Mouse (Mus musculus) forebrain, embryonic 12.5 days (tissue): ENCODE data around the gene Gm9887. TPM values are rescaled to one million over a fixed set of nuclear protein-coding genes. Genes with fewer than 3 reads are reported as not detected.
A peak's percentile ranks its signal among the peaks of the same experiment; 100 is the strongest.
"Not testable (repeated sequence)": the region's sequence is repeated elsewhere in the genome, so short reads cannot be mapped to it uniquely, and the experiment has no call there.

ENCODE experiments used
- ATAC-seq: fragments of 200-750 bp; cut with Nextera tagmentation; 2 replicates; pipeline ENCODE4 v1.8.0; 2017; ENCODE audit warnings: moderate TSS enrichment; ENCODE audit not compliant: low FRiP score
- H3K27ac ChIP-seq: fragments of 300-500 bp; sonication (generic); 2 replicates; pipeline ENCODE4 v1.5.1; 2016; ENCODE audit warnings: mild to moderate bottlenecking
- H3K27me3 ChIP-seq: fragments of 300-500 bp; sonication (generic); 2 replicates; pipeline ENCODE4 v1.6.1; 2016; ENCODE audit warnings: mild to moderate bottlenecking
- H3K36me3 ChIP-seq: fragments of 300-500 bp; sonication (generic); replicated peaks from 2 replicates; pipeline ENCODE4 v1.6.1; 2016; ENCODE audit warnings: mild to moderate bottlenecking
- H3K4me1 ChIP-seq: fragments of 300-500 bp; sonication (generic); 2 replicates; pipeline ENCODE4 v1.6.1; 2016
- H3K4me2 ChIP-seq: fragments of 300-500 bp; sonication (generic); 2 replicates; pipeline ENCODE4 v1.6.1; 2016; ENCODE audit warnings: mild to moderate bottlenecking, moderate library complexity
- H3K4me3 ChIP-seq: fragments of 300-500 bp; sonication (generic); replicated peaks from 2 replicates; pipeline ENCODE4 v1.5.1; 2016; ENCODE audit warnings: mild to moderate bottlenecking
- H3K9ac ChIP-seq: fragments of 300-500 bp; sonication (generic); 2 replicates; pipeline ENCODE4 v1.6.1; 2016; ENCODE audit warnings: mild to moderate bottlenecking
- H3K9me3 ChIP-seq: fragments of 300-500 bp; sonication (generic); 2 replicates; pipeline ENCODE4 v1.6.1; 2016
- WGBS: fragments of 180-500 bp; shearing (Covaris S2); methylation state at CpG from one replicate; pipeline ENCODE4 v1.1.7; 2016; 5-methylcytosine and 5-hydroxymethylcytosine counted together
- polyA plus RNA-seq: library from polyadenylated mRNA; unstranded; fragments of >200 nt; fragmentation: Nextera tagmentation; extraction: Ambion mirVana; gene quantifications from 2 replicates; pipeline ENCODE4 v1.2.1, GENCODE M21; 2016

Gene Gm9887
- polyA plus RNA-seq, 1 experiment from 2014 or later: 2.3 TPM

- peak; percentile 44 for ATAC-seq
- peak overlapping the region; percentile 77 for H3K27ac ChIP-seq
- WGBS: 5% methylated on average over 32 of the region's 32 CpGs
- no peaks in the 10 kb centered on the region for H3K27me3 ChIP-seq
- H3K4me1 ChIP-seq: peaks cover 20% of the 10 kb centered on the region; the same call in 1 of the 2 replicates
- peak overlapping the region; percentile 51 for H3K4me3 ChIP-seq
- peak overlapping the region; percentile 62 for H3K9ac ChIP-seq
- H3K36me3 ChIP-seq: no peaks in the 10 kb centered on the region
- no peaks in the 10 kb centered on the region for H3K9me3 ChIP-seq
- peak overlapping the region; percentile 67 for H3K4me2 ChIP-seq
These were observed 8.1 kb downstream of the Gm9887 start for GRCm38 (mm10) chr12:69363899-69364762.

DNA sequence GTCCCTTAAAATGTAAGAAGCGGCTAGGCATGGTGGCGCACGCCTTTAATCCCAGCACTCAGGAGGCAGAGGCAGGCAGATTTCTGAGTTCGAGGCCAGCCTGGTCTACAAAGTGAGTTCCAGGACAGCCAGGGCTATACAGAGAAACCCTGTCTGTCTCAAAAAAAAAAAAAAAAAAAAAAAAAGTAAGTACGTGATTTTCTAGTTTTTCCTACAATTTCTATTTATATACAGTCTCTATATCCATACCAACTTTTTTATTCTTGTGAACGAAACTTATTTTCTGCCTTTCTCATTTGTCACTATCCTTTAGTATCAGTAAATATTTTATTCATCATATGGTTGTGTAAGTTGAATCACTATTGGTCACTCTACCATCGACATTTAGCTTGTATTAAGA is 9.1 kb downstream of the Gm9887 start:
- 94% methylated on average over 7 of the region's 7 CpGs for WGBS
- H3K27ac ChIP-seq, ATAC-seq, H3K4me2 ChIP-seq, H3K4me3 ChIP-seq, H3K9ac ChIP-seq, H3K27me3 ChIP-seq, H3K9me3 ChIP-seq, H3K36me3 ChIP-seq: not testable (repeated sequence)
- peaks cover 20% of the 10 kb centered on the region; the same call in 1 of the 2 replicates for H3K4me1 ChIP-seq

DNA sequence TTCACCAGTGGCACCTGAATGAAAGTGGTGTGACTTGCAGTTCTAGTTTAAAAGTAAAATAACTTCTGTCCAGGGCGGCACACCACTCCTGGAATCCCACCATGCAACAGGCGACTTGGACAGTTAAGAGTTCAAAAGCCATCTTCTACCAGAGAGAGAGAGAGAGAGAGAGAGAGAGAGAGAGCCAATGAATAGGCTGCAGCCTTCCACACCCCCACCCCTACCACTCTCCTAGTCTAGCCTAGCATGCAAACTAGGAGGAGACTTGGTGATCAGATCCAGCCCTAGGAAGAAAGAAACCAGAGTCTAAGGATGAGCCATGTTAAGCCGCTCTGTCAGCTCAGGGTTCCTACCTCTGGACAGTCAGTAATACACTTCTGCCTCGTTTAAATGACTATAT is 9.9 kb downstream of the Gm9887 start:
- H3K36me3 ChIP-seq: no peaks in the 10 kb centered on the region
- no peaks in the 10 kb centered on the region for H3K9me3 ChIP-seq
- WGBS: 47% methylated on average over 4 of the region's 4 CpGs
- no peak overlapping the region for H3K27ac ChIP-seq
- H3K4me1 ChIP-seq: peaks cover 20% of the 10 kb centered on the region; the same call in 1 of the 2 replicates
- no peak for ATAC-seq
- no peak overlapping the region for H3K9ac ChIP-seq
- H3K4me3 ChIP-seq: no peak overlapping the region
- H3K27me3 ChIP-seq: no peaks in the 10 kb centered on the region
- peak overlapping the region; percentile 70 for H3K4me2 ChIP-seq

DNA sequence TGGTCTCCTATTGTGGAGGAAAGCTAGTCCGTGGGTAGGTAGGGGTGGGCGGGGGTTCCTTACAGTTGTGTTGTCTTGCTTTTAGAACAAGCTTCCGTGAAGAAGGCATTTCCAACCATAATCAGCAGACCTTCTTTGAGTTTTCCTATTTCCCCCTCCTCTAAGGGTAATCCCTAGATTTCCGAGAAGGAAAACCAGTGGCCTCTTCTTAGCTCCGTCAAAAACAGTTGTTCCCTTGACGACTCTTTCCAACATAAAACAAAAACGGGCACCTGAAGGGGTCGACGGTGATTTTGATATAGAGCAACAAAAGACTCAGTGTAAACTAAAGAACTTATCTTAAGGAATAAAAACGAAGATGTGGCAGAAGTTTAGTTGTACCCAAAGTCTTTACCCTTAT is 10.3 kb downstream of the Gm9887 start:
- peak overlapping the region; percentile 87 for H3K27ac ChIP-seq
- peak overlapping the region; percentile 70 for H3K4me2 ChIP-seq
- H3K9ac ChIP-seq: peak overlapping the region; percentile 51
- no peaks in the 10 kb centered on the region for H3K9me3 ChIP-seq
- H3K27me3 ChIP-seq: no peaks in the 10 kb centered on the region
- H3K4me1 ChIP-seq: peaks cover 20% of the 10 kb centered on the region; the same call in 1 of the 2 replicates
- no peaks in the 10 kb centered on the region for H3K36me3 ChIP-seq
- peak overlapping the region; percentile 53 for H3K4me3 ChIP-seq
- 5% methylated on average over 10 of the region's 10 CpGs for WGBS
- no peak for ATAC-seq

DNA sequence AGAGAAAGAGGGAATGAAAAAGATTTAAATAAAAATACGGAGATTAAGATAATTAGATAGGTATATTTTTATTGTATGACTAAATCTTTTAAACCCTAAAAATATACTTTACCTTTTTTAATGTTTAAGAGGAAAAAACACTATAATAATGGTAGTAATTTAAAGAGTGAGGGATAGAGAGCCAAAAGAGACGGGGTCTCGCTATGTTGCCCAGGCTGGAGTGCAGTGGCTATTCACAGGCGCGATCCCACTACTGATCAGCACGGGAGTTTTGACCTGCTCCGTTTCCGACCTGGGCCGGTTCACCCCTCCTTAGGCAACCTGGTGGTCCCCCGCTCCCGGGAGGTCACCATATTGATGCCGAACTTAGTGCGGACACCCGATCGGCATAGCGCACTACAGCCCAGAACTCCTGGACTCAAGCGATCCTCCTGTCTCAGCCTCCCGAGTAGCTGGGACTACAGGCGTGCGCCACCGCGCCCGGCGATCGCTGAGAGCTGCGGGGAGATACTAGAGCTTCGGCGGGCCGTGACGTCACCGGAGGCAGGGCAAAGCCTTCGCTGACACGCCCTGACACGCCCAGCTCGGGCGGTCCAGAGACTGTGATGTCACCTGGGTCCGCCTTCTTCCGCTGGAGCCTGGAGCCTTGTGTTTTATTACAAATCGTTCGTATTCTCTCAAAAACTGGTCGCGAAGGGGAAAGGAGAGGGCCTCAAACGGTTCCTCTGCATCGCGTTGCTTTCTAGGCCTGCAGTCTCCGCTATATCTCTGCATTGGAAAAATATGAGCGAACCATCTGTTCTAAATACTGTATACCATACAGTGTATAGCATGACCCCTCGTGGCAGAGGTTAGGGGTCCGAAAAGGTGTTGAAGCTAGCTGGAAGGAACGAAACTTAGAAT is 11.0 kb downstream of the Gm9887 start:
- H3K9me3 ChIP-seq, H3K36me3 ChIP-seq, H3K27me3 ChIP-seq: not testable (repeated sequence)
- Histone ChIP-seq H3K4me2 (peak overlapping the region; percentile 70), H3K9ac (peak overlapping the region; percentile 51), H3K4me1 (peaks cover 22% of the 10 kb centered on the region), H3K27ac (peak overlapping the region; percentile 87), H3K4me3 (peak overlapping the region; percentile 53)
- WGBS: under 1% methylated on average over 41 of the region's 50 CpGs
- ATAC-seq: peak; percentile 96

GRCm38 (mm10) chr12:69360655-69360996 is 11.6 kb downstream of the Gm9887 start:
- Histone ChIP-seq H3K27me3 (no peaks in the 10 kb centered on the region), H3K4me1 (peaks cover 25% of the 10 kb centered on the region), H3K27ac (no peak overlapping the region), H3K4me2 (no peak overlapping the region), H3K9me3 (no peaks in the 10 kb centered on the region), H3K9ac (no peak overlapping the region), H3K36me3 (no peaks in the 10 kb centered on the region), H3K4me3 (no peak overlapping the region)
- WGBS: 19% methylated on average over 5 of the region's 5 CpGs
- ATAC-seq: no peak; the same call in 1 of the 2 replicates

- Histone ChIP-seq H3K9me3 (no peaks in the 10 kb centered on the region), H3K4me2 (peak overlapping the region; percentile 81), H3K4me3 (peak overlapping the region; percentile 82), H3K27me3 (no peaks in the 10 kb centered on the region), H3K4me1 (peaks cover 17% of the 10 kb centered on the region), H3K27ac (peak overlapping the region; percentile 80; the same call in 1 of the 2 replicates), H3K9ac (peak overlapping the region; percentile 84), H3K36me3 (peaks cover 23% of the 10 kb centered on the region)
- WGBS: 6% methylated on average over 13 of the region's 13 CpGs
- ATAC-seq: no peak
These were observed 15.0 kb downstream of the Gm9887 start for GRCm38 (mm10) chr12:69357300-69357646.

GRCm38 (mm10) chr12:69356546-69357299 is 15.5 kb downstream of the Gm9887 start, which contains the start of gene Nemf:
Gene Nemf, minus strand, starts transcription at chr12:69357165.
- H3K36me3 ChIP-seq: peaks cover 28% of the 10 kb centered on the region
- H3K9ac ChIP-seq: peak within 1 kb of the TSS; percentile 84
- peaks cover 11% of the 10 kb centered on the region for H3K4me1 ChIP-seq
- no peaks in the 10 kb centered on the region for H3K27me3 ChIP-seq
- under 1% methylated on average over 48 of the region's 50 CpGs for WGBS
- peak within 1 kb of the TSS; percentile 80 for H3K27ac ChIP-seq
- ATAC-seq: peak; percentile 60
- H3K4me3 ChIP-seq: peak within 1 kb of the TSS; percentile 82
- H3K9me3 ChIP-seq: no peaks in the 10 kb centered on the region
- H3K4me2 ChIP-seq: peak within 1 kb of the TSS; percentile 81

DNA sequence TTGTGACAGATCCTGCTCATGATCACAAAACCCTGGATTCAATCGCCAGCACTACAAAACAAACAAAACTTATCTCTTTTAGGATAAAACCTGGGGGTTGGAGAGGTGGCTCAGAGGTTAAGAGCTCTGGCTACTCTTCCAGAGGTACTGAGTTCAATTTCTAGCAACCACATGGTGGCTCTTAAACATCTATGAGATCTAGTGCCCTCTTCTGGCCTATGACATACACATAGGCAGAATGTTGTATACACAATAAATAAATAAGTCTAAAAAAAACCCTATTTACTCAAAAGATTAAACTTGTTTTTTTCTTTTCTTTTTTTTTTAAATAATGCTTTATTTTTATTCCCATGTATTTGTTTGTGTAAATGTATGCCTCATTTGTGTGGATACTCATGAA is 20.6 kb downstream of the Gm9887 start:
- Histone ChIP-seq H3K9me3 (no peaks in the 10 kb centered on the region), H3K4me2 (no peak overlapping the region), H3K36me3 (peaks cover 56% of the 10 kb centered on the region), H3K27me3 (no peaks in the 10 kb centered on the region), H3K27ac (no peak overlapping the region), H3K4me1 (peaks cover 11% of the 10 kb centered on the region), H3K4me3 (no peak overlapping the region), H3K9ac (no peak overlapping the region)
- ATAC-seq: no peak
- 85% methylated on average over 1 of the region's 1 CpGs for WGBS

- ATAC-seq: no peak
- no peaks in the 10 kb centered on the region for H3K27me3 ChIP-seq
- no peaks in the 10 kb centered on the region for H3K4me1 ChIP-seq
- no peak overlapping the region for H3K27ac ChIP-seq
- H3K9me3 ChIP-seq: no peaks in the 10 kb centered on the region
- H3K36me3 ChIP-seq: peaks cover 65% of the 10 kb centered on the region
- no peak overlapping the region for H3K4me2 ChIP-seq
- WGBS: 87% methylated on average over 2 of the region's 2 CpGs
- no peak overlapping the region for H3K4me3 ChIP-seq
- no peak overlapping the region for H3K9ac ChIP-seq
These were observed 22.3 kb downstream of the Gm9887 start for GRCm38 (mm10) chr12:69349928-69350327.

DNA sequence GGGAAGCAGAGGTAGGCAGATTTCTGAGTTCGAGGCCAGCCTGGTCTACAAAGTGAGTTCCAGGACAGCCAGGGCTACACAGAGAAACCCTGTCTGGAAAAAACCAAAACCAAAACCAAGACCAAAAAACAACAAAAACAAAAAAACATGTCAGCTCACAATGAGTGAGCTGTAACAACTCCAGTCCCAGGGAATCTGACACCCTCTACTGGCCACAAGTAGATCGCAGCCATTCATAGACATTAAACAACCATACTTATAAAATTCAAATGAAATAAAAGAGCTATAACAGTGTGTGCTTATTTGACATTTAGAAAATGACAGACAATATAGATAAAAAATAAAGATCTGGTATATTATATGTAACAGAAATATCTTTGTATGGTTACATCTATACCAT is 38.7 kb downstream of the Gm9887 start:
- Histone ChIP-seq H3K27me3 (no peaks in the 10 kb centered on the region), H3K9me3 (no peaks in the 10 kb centered on the region), H3K4me2 (no peak overlapping the region), H3K27ac (no peak overlapping the region), H3K9ac (no peak overlapping the region), H3K4me3 (no peak overlapping the region), H3K36me3 (peaks cover 63% of the 10 kb centered on the region), H3K4me1 (no peaks in the 10 kb centered on the region)
- ATAC-seq: no peak
- WGBS: 91% methylated on average over 2 of the region's 2 CpGs

DNA sequence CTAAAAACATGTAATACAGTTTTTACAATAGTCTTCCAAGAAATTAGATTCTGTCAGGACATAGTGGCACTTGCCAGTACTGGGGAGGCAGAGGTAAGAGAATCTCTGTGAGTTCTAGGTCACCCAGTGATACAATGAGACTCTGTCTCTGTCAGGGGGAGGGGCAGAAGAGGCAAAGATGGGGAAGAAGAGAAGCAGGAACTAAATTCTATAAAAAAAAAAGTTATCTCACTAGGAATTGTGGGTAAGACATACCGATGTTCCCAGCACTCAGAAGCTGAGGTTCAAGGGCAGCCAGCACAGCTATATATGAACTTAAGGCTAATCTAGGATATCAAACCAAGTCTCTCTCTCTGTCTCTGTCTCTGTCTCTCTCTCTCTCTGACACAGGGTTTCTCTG is 40.1 kb downstream of the Gm9887 start:
- WGBS: 86% methylated on average over 1 of the region's 1 CpGs
- H3K4me1 ChIP-seq: no peaks in the 10 kb centered on the region
- H3K9ac ChIP-seq: no peak overlapping the region
- H3K9me3 ChIP-seq: no peaks in the 10 kb centered on the region
- no peaks in the 10 kb centered on the region for H3K27me3 ChIP-seq
- H3K4me3 ChIP-seq: no peak overlapping the region
- H3K4me2 ChIP-seq: no peak overlapping the region
- no peak overlapping the region for H3K27ac ChIP-seq
- ATAC-seq: no peak
- H3K36me3 ChIP-seq: peaks cover 62% of the 10 kb centered on the region
